Mouse (Mus musculus) limb, embryonic 10.5 days (tissue): ENCODE results near the gene 1700028J19Rik. TPM values are rescaled to one million over a fixed set of nuclear protein-coding genes. Genes with fewer than 3 reads are reported as not detected.
"Not testable (repeated sequence)": the region's sequence is repeated elsewhere in the genome, so short reads cannot be mapped to it uniquely, and the experiment has no call there.

Experiments used
- DNase-seq: peaks from one replicate; pipeline ENCODE4 v3.0.0-alpha.2; 2017; ENCODE audit warnings: low spot score
- H3K27ac ChIP-seq: fragments of 300-500 bp; sonication (generic); 2 replicates; pipeline ENCODE4 v1.5.1; 2016; ENCODE audit warnings: mild to moderate bottlenecking
- H3K27me3 ChIP-seq: fragments of 300-500 bp; sonication (generic); 2 replicates; pipeline ENCODE4 v1.6.1; 2016; ENCODE audit warnings: low read depth, mild to moderate bottlenecking; ENCODE audit not compliant: poor library complexity, severe bottlenecking
- H3K36me3 ChIP-seq: fragments of 300-500 bp; sonication (generic); 2 replicates; pipeline ENCODE4 v1.6.1; 2016; ENCODE audit warnings: mild to moderate bottlenecking, moderate library complexity
- H3K4me1 ChIP-seq: fragments of 300-500 bp; sonication (generic); 2 replicates; pipeline ENCODE4 v1.6.1; 2016
- H3K4me3 ChIP-seq: fragments of 300-500 bp; sonication (generic); 2 replicates; pipeline ENCODE4 v1.5.1; 2016; ENCODE audit warnings: mild to moderate bottlenecking, moderate library complexity
- H3K9me3 ChIP-seq: fragments of 300-500 bp; sonication (generic); replicated peaks from 2 replicates; pipeline ENCODE4 v1.6.1; 2016; ENCODE audit warnings: mild to moderate bottlenecking
- WGBS: fragments of 180-500 bp; shearing (Covaris S2); methylation state at CpG from one replicate; pipeline ENCODE4 v1.1.7; 2016; 5-methylcytosine and 5-hydroxymethylcytosine counted together
- polyA plus RNA-seq: library from polyadenylated mRNA; unstranded; fragments of >200 nt; fragmentation: Nextera tagmentation; extraction: Ambion mirVana; gene quantifications from 2 replicates; pipeline ENCODE4 v1.2.1, GENCODE M21; 2016

Gene 1700028J19Rik
- polyA plus RNA-seq, 1 experiment from 2014 or later, result 0.88 TPM

GRCm38 (mm10) chr7:44269397-44269796 is 22.9 kb upstream of the 1700028J19Rik start:
- Histone ChIP-seq H3K4me1 (no peaks in the 10 kb centered on the region), H3K36me3 (no peaks in the 10 kb centered on the region), H3K9me3 (no peaks in the 10 kb centered on the region), H3K4me3 (no peak overlapping the region), H3K27ac (no peak overlapping the region), H3K27me3 (peaks cover 41% of the 10 kb centered on the region)
- DNase-seq, result no peak
- WGBS, result 90% methylated on average over 2 of the region's 2 CpGs

- Histone ChIP-seq H3K4me1 (peaks cover 3% of the 10 kb centered on the region; the same call in 1 of the 2 replicates), H3K9me3 (no peaks in the 10 kb centered on the region), H3K27ac (no peak overlapping the region), H3K36me3 (no peaks in the 10 kb centered on the region), H3K4me3 (no peak overlapping the region), H3K27me3 (peaks cover 41% of the 10 kb centered on the region)
- DNase-seq, result no peak
- 84% methylated on average over 11 of the region's 11 CpGs for WGBS
Observed at GRCm38 (mm10) chr7:44268117-44268516, 21.6 kb upstream of the 1700028J19Rik start.

GRCm38 (mm10) chr7:44262791-44263643 is 16.5 kb upstream of the 1700028J19Rik start:
- Histone ChIP-seq H3K9me3 (no peaks in the 10 kb centered on the region), H3K4me1 (peaks cover 6% of the 10 kb centered on the region; the same call in 1 of the 2 replicates), H3K27ac (no peak overlapping the region), H3K36me3 (no peaks in the 10 kb centered on the region), H3K27me3 (peaks cover 47% of the 10 kb centered on the region), H3K4me3 (0 out of 2 replicates have a peak overlapping the region, but pooled peaks have one; percentile 14)
- 4% methylated on average over 34 of the region's 34 CpGs for WGBS
- peak; percentile 95 for DNase-seq

GRCm38 (mm10) chr7:44261147-44261546 is 14.7 kb upstream of the 1700028J19Rik start, which contains the start of gene Gm15517:
Gm15517 (plus strand) TSS chr7:44261447.
- H3K36me3 ChIP-seq, result no peaks in the 10 kb centered on the region
- no peaks in the 10 kb centered on the region for H3K9me3 ChIP-seq
- H3K4me3 ChIP-seq, result no peak within 1 kb of the TSS
- H3K4me1 ChIP-seq, result peaks cover 6% of the 10 kb centered on the region; the same call in 1 of the 2 replicates
- no peak within 1 kb of the TSS for H3K27ac ChIP-seq
- DNase-seq, result no peak
- peaks cover 43% of the 10 kb centered on the region for H3K27me3 ChIP-seq
- WGBS, result 63% methylated on average over 5 of the region's 5 CpGs

GRCm38 (mm10) chr7:44260410-44260809 is 13.9 kb upstream of the 1700028J19Rik start:
- H3K9me3 ChIP-seq, result no peaks in the 10 kb centered on the region
- peaks cover 40% of the 10 kb centered on the region for H3K27me3 ChIP-seq
- DNase-seq, result no peak
- no peaks in the 10 kb centered on the region for H3K36me3 ChIP-seq
- WGBS, result 78% methylated on average over 6 of the region's 6 CpGs
- no peak overlapping the region for H3K27ac ChIP-seq
- H3K4me1 ChIP-seq, result peaks cover 6% of the 10 kb centered on the region; the same call in 1 of the 2 replicates
- no peak overlapping the region for H3K4me3 ChIP-seq

GRCm38 (mm10) chr7:44257278-44257677 is 10.8 kb upstream of the 1700028J19Rik start, which contains the start of gene Acp4:
Acp4 (minus strand) TSS chr7:44257378.
- no peaks in the 10 kb centered on the region for H3K4me1 ChIP-seq
- H3K27ac ChIP-seq, result no peak within 1 kb of the TSS
- peaks cover 27% of the 10 kb centered on the region for H3K36me3 ChIP-seq
- H3K9me3 ChIP-seq, result no peaks in the 10 kb centered on the region
- whole genome bisulfite sequencing, result 83% methylated on average over 4 of the region's 4 CpGs
- no peak within 1 kb of the TSS for H3K4me3 ChIP-seq
- no peak for DNase-seq
- H3K27me3 ChIP-seq, result peaks cover 14% of the 10 kb centered on the region

- Histone ChIP-seq H3K36me3 (peaks cover 49% of the 10 kb centered on the region), H3K4me3 (no peak overlapping the region), H3K9me3 (no peaks in the 10 kb centered on the region), H3K27me3 (no peaks in the 10 kb centered on the region), H3K4me1 (peaks cover 4% of the 10 kb centered on the region; the same call in 1 of the 2 replicates), H3K27ac (no peak overlapping the region)
- DNase-seq, result no peak
- 94% methylated on average over 6 of the region's 6 CpGs for WGBS
Observed at GRCm38 (mm10) chr7:44254930-44255329, 8.4 kb upstream of the 1700028J19Rik start.

GRCm38 (mm10) chr7:44253023-44253616 is 6.6 kb upstream of the 1700028J19Rik start:
- H3K27me3 ChIP-seq, result no peaks in the 10 kb centered on the region
- H3K36me3 ChIP-seq, result peaks cover 67% of the 10 kb centered on the region
- H3K4me3 ChIP-seq, result no peak overlapping the region
- no peaks in the 10 kb centered on the region for H3K9me3 ChIP-seq
- no peak for DNase-seq
- 69% methylated on average over 15 of the region's 15 CpGs for WGBS
- H3K4me1 ChIP-seq, result peaks cover 10% of the 10 kb centered on the region
- no peak overlapping the region for H3K27ac ChIP-seq

- H3K4me3 ChIP-seq, H3K27ac ChIP-seq, DNase-seq, H3K9me3 ChIP-seq, H3K27me3 ChIP-seq: not testable (repeated sequence)
- Histone ChIP-seq H3K36me3 (peaks cover 72% of the 10 kb centered on the region), H3K4me1 (peaks cover 15% of the 10 kb centered on the region)
- 93% methylated on average over 17 of the region's 17 CpGs for WGBS
Observed at GRCm38 (mm10) chr7:44250732-44251275, 4.3 kb upstream of the 1700028J19Rik start.

- no peak for DNase-seq
- H3K36me3 ChIP-seq, result peaks cover 64% of the 10 kb centered on the region
- H3K27ac ChIP-seq, result no peak overlapping the region
- no peaks in the 10 kb centered on the region for H3K9me3 ChIP-seq
- no peaks in the 10 kb centered on the region for H3K27me3 ChIP-seq
- H3K4me1 ChIP-seq, result peaks cover 20% of the 10 kb centered on the region
- no peak overlapping the region for H3K4me3 ChIP-seq
- WGBS, result 90% methylated on average over 4 of the region's 4 CpGs
Observed at GRCm38 (mm10) chr7:44249248-44249647, 2.8 kb upstream of the 1700028J19Rik start.

GRCm38 (mm10) chr7:44247971-44248370 is 1.5 kb upstream of the 1700028J19Rik start:
- Histone ChIP-seq H3K9me3 (no peaks in the 10 kb centered on the region), H3K27me3 (no peaks in the 10 kb centered on the region), H3K4me1 (peaks cover 20% of the 10 kb centered on the region), H3K27ac (no peak overlapping the region), H3K4me3 (peak overlapping the region; percentile 77), H3K36me3 (peaks cover 51% of the 10 kb centered on the region)
- DNase-seq, result no peak
- whole genome bisulfite sequencing, result 94% methylated on average over 2 of the region's 2 CpGs

- WGBS, result 0% methylated on average over 23 of the region's 23 CpGs
- Histone ChIP-seq H3K9me3 (no peaks in the 10 kb centered on the region), H3K4me1 (peaks cover 20% of the 10 kb centered on the region), H3K36me3 (peaks cover 42% of the 10 kb centered on the region), H3K27ac (peak overlapping the region; percentile 97), H3K4me3 (peak overlapping the region; percentile 77), H3K27me3 (no peaks in the 10 kb centered on the region)
- peak; percentile 68 for DNase-seq
Observed at GRCm38 (mm10) chr7:44246984-44247470, 532 bp upstream of the 1700028J19Rik start.
